Mouse (Mus musculus): ENCODE results near the gene Tapt1. TPM values are rescaled to one million over a fixed set of nuclear protein-coding genes. Genes with fewer than 3 reads are reported as not detected.
A peak's percentile ranks its signal among the peaks of the same experiment; 100 is the strongest.

Tapt1 gene
- polyA plus RNA-seq, 1 experiment from 2014 or later = 46.7 TPM

DNA sequence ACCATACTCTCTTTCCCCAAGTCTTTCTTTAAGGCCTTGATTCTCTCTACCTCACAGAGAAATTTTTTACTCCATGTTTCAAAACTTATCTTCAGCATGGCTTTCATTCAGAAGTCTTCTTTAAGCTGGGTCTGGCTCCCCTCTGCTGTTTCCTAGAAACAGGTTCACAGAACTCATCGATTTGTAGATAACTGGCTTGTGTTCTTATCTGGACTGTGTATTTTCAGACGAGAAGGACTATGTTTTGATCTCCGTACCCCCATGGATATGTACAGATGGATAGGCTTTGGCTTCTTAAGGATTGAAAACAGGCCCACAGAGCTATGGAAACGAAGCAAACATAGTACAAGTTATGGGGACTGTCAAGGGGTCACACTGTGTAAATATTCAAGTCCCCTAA, 26.0 kb upstream of the Tapt1 start:
- in situ Hi-C loops (cut with MboI; ENCODE audit: low pct_unique_long_range_greater_than_20kb) = no loop called here
- H3K27me3 ChIP-seq = no peaks in the 10 kb centered on the region
- no peak for TF ChIP-seq CTCF (IDR thresholded peaks at IDR 0.05)
- ATAC-seq (no peak), DNase-seq (ENCODE audit: low read depth, low spot score) (no peak)
- ChIA-PET CTCF (interaction anchor here (1.2 to 1.6 kb wide), 3 partner anchors 10 to 18 kb away, joined by 3 to 9 read pairs (median 3); no protein-coding TSS in a partner anchor), POLR2A (no interaction called here)

GRCm38 (mm10) chr5:44250211-44250955, 24.0 kb upstream of the Tapt1 start:
- CTCF ChIA-PET = interaction anchor here (1.6 kb wide), 1 partner anchor 18 kb away, joined by 4 read pairs; no protein-coding TSS in a partner anchor
- DNase-seq (ENCODE audit: low read depth, low spot score) = no peak
- POLR2A ChIA-PET = no interaction called here
- in situ Hi-C loops (cut with MboI; ENCODE audit: low pct_unique_long_range_greater_than_20kb) = no loop called here
- no peaks in the 10 kb centered on the region for H3K27me3 ChIP-seq
- ATAC-seq = no peak
- TF ChIP-seq CTCF (IDR thresholded peaks at IDR 0.05) = no peak

- CTCF ChIA-PET = interaction anchor here (1.6 kb wide), 1 partner anchor 19 kb away, joined by 4 read pairs; no protein-coding TSS in a partner anchor
- TF ChIP-seq CTCF (IDR thresholded peaks at IDR 0.05) = no peak
- no peaks in the 10 kb centered on the region for H3K27me3 ChIP-seq
- ATAC-seq (no peak), DNase-seq (ENCODE audit: low read depth, low spot score) (no peak)
- in situ Hi-C loops (cut with MboI; ENCODE audit: low pct_unique_long_range_greater_than_20kb) = no loop called here
- POLR2A ChIA-PET = no interaction called here
Observed at GRCm38 (mm10) chr5:44249363-44249762, 22.9 kb upstream of the Tapt1 start.

GRCm38 (mm10) chr5:44246493-44247217, 20.2 kb upstream of the Tapt1 start:
- DNase-seq (ENCODE audit: low read depth, low spot score) = no peak
- H3K27me3 ChIP-seq = no peaks in the 10 kb centered on the region
- no peak for ATAC-seq
- POLR2A ChIA-PET = interaction anchor here (0.9 to 1.8 kb wide), 2 partner anchors 10 to 18 kb away, joined by 3 read pairs; no protein-coding TSS in a partner anchor
- no peak for TF ChIP-seq CTCF (IDR thresholded peaks at IDR 0.05)
- CTCF ChIA-PET = interaction anchor here (1.5 to 2.0 kb wide), 4 partner anchors 12 to 39 kb away, joined by 3 to 5 read pairs (median 4); no protein-coding TSS in a partner anchor
- in situ Hi-C loops (cut with MboI; ENCODE audit: low pct_unique_long_range_greater_than_20kb) = no loop called here

DNA sequence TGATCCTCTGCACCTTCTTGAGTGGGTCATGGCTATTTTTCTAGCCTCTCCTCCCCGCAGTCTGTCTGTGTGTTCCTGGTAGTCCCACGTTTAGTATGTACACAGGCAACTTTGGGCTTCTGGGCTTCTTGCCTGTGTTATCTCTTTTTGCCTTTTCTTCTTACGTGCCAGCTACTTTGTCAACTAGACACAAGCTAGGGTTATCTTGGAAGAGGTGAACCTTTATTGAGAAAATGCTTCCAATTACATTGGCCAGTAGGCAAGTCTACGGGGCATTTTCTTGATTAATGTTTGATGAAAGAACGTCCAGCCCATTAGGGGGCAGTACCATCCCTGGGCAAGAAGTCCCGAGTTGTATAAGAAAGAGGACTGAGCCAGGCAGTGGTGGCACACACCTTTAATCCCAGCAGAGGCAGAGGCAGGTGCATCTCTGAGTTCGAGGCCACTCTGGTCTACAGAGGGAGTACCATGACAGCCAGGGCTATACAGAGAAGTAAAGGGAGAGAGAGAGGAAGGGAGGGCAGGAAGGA, 18.5 kb upstream of the Tapt1 start:
- ATAC-seq (no peak), DNase-seq (ENCODE audit: low read depth, low spot score) (no peak)
- in situ Hi-C loops (cut with MboI; ENCODE audit: low pct_unique_long_range_greater_than_20kb) = no loop called here
- H3K27me3 ChIP-seq = no peaks in the 10 kb centered on the region
- peak; percentile 13 for TF ChIP-seq CTCF (IDR thresholded peaks at IDR 0.05)
- ChIA-PET CTCF (interaction anchor here (1.5 to 2.0 kb wide), 2 partner anchors 21 to 23 kb away, joined by 4 to 5 read pairs; no protein-coding TSS in a partner anchor), POLR2A (no interaction called here)

DNA sequence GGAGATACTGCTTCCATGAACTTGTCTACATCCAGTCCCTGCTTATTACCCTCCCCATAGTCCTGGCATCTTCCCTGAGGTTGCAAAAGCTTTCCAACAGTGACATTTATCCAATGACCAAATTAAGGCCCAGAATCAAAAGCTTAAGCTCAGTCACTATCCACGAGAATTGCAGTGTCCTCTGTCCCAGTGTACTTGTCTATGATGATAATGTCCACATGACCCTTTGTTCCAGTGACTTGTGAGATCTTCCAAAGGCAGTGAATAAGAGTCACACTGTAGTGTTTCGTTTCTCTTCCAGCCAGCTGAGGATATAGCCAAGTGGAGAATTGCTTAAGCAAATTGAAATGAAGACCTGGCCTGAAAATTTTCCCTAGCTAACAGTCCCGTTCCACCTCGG, 16.4 kb upstream of the Tapt1 start:
- no peaks in the 10 kb centered on the region for H3K27me3 ChIP-seq
- ChIA-PET CTCF (interaction anchor here (0.6 to 2.7 kb wide), 6 partner anchors 10 to 41 kb away, joined by 3 to 10 read pairs (median 4); no protein-coding TSS in a partner anchor), POLR2A (interaction anchor here (0.6 kb wide), 1 partner anchor 636 kb away, joined by 4 read pairs; no protein-coding TSS in a partner anchor)
- in situ Hi-C loops (cut with MboI; ENCODE audit: low pct_unique_long_range_greater_than_20kb) = no loop called here
- no peak for TF ChIP-seq CTCF (IDR thresholded peaks at IDR 0.05)
- DNase-seq (ENCODE audit: low read depth, low spot score) (no peak), ATAC-seq (no peak)

DNA sequence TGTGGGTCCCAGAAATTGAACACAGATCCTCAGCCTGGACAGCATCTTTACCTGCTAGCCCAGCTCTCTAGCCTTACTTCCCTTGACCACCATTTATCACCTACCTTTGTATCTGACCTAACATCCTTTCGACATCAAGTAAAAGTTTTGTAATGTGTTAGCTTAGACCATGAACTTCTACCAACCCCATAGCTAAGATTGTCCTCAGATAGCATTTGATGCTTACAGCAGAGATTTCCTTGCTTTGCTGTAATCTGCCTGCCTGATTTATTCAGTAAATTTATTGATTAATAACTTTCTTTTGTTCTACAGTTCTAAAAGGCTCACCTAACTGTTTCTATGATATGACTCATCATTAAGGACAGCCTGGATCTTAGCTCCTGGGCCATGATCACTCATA, 15.3 kb upstream of the Tapt1 start:
- DNase-seq (ENCODE audit: low read depth, low spot score) (no peak), ATAC-seq (no peak)
- ChIA-PET CTCF (interaction anchor here (1.5 to 2.7 kb wide), 3 partner anchors 11 to 40 kb away, joined by 4 to 10 read pairs (median 9); no protein-coding TSS in a partner anchor), POLR2A (interaction anchor here (1.0 kb wide), 1 partner anchor 11 kb away, joined by 3 read pairs; no protein-coding TSS in a partner anchor)
- H3K27me3 ChIP-seq = no peaks in the 10 kb centered on the region
- TF ChIP-seq CTCF (IDR thresholded peaks at IDR 0.05) = no peak
- in situ Hi-C loops (cut with MboI; ENCODE audit: low pct_unique_long_range_greater_than_20kb) = no loop called here

- ATAC-seq = no peak
- in situ Hi-C loops (cut with MboI; ENCODE audit: low pct_unique_long_range_greater_than_20kb) = no loop called here
- DNase-seq (ENCODE audit: low read depth, low spot score) = no peak
- H3K27me3 ChIP-seq = no peaks in the 10 kb centered on the region
- ChIA-PET POLR2A (no interaction called here), CTCF (interaction anchor here (1.3 kb wide), 1 partner anchor 14 kb away, joined by 3 read pairs; no protein-coding TSS in a partner anchor)
- no peak for TF ChIP-seq CTCF (IDR thresholded peaks at IDR 0.05)
Observed at GRCm38 (mm10) chr5:44239187-44240136, 13.0 kb upstream of the Tapt1 start.

DNA sequence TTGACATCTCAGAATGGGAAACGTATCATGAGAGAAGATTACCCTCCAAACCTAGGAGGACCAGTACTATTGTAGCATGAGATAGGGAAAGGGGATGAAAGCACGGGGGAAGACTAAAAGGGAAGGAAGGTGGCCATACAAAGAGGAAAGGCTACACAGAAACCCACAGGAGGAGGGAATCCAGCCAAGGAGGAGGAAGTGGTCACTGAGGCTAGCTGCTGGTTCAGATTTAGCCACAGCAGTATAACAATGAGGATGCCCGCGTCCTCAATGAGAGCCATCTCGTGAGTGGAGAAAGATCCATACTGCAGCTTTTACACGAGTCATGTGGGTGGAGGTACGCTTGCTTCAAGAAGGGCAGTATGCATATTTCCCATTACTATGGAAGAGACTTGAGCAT, 11.8 kb upstream of the Tapt1 start:
- ATAC-seq (no peak), DNase-seq (ENCODE audit: low read depth, low spot score) (no peak)
- no peaks in the 10 kb centered on the region for H3K27me3 ChIP-seq
- POLR2A ChIA-PET = no interaction called here
- CTCF ChIA-PET = no interaction called here
- no peak for TF ChIP-seq CTCF (IDR thresholded peaks at IDR 0.05)
- in situ Hi-C loops (cut with MboI; ENCODE audit: low pct_unique_long_range_greater_than_20kb) = no loop called here

GRCm38 (mm10) chr5:44234606-44235005, 8.2 kb upstream of the Tapt1 start:
- in situ Hi-C loops (cut with MboI; ENCODE audit: low pct_unique_long_range_greater_than_20kb) = no loop called here
- no peak for TF ChIP-seq CTCF (IDR thresholded peaks at IDR 0.05)
- POLR2A ChIA-PET = no interaction called here
- CTCF ChIA-PET = no interaction called here
- ATAC-seq (no peak), DNase-seq (ENCODE audit: low read depth, low spot score) (no peak)
- H3K27me3 ChIP-seq = no peaks in the 10 kb centered on the region

Measured in Patski (cell line).